8 mouse cellular contexts compared by ENCODE assay signal in genomic region chr2:121442259-121443067, GRCm38 (mm10). TPM values are rescaled to one million over a fixed set of nuclear protein-coding genes. Genes with fewer than 3 reads are reported as not detected.
DNase-seq lines count a peak whose midpoint lies in the region; ATAC-seq and TF ChIP-seq lines count a peak whose summit lies in the region.

No protein-coding gene starts in this region.

- H3K4me1 ChIP-seq in embryonic facial prominence, embryonic 14.5 days (ENCODE audit: control insufficient read depth, insufficient read depth, low read length) = peaks cover 15% of the 10 kb centered on the region
- H3K4me1 ChIP-seq in heart, embryonic 14.5 days (ENCODE audit: control insufficient read depth in 2 of 2, insufficient read depth in 2 of 2, low read length in 2 of 2) = peaks cover 10 to 16% of the 10 kb centered on the region in 2 experiments; a peak in 3 of 4 replicates
- H3K4me1 ChIP-seq in kidney, postnatal 0 days (replicated peaks; ENCODE audit: insufficient read depth, low read length) = peaks cover 13% of the 10 kb centered on the region
- H3K4me1 ChIP-seq in small intestine, adult 2 months (ENCODE audit: control insufficient read depth, insufficient read depth, insufficient read length, low read length) = peaks cover 8% of the 10 kb centered on the region; the same call in 1 of the 2 replicates

- peak; percentile 31 for DNase-seq in 3134 (ENCODE audit: extremely low read depth, insufficient read length, low spot score)
- peak; percentile 85 for DNase-seq in adrenal gland, postnatal 25 days
- peak; percentile 65 for DNase-seq in embryonic facial prominence, embryonic 14.5 days (ENCODE audit: low spot score)
- peak; percentile 56 for DNase-seq in kidney, postnatal 0 days (ENCODE audit: low spot score)
- DNase-seq in lung, postnatal 4 days = peak; percentile 76 to 81
- no peak for DNase-seq in left cerebral cortex, adult 9 months (ENCODE audit: low spot score in 2 of 2)

- ATAC-seq in embryonic facial prominence, embryonic 14.5 days (ENCODE audit: low read depth) = peak; percentile 82
- peak; percentile 70; the same call in 1 of the 2 replicates for ATAC-seq in heart, embryonic 14.5 days (ENCODE audit: insufficient number of reproducible peaks, insufficient read depth, low FRiP score, low read depth)
- ATAC-seq in kidney, postnatal 0 days (replicated peaks; ENCODE audit: low FRiP score, low read depth) = peak; percentile 79

- no peak overlapping the region for H3K27ac ChIP-seq in embryonic facial prominence, embryonic 14.5 days (replicated peaks; ENCODE audit: low read depth, low read length)
- H3K27ac ChIP-seq in heart, embryonic 14.5 days (replicated peaks in 1 of 2; ENCODE audit: control insufficient read depth in 1 of 2, insufficient read depth in 1 of 2, low read depth in 2 of 2, low read length in 2 of 2) = no peak overlapping the region
- 0 out of 2 replicates have a peak overlapping the region, but pooled peaks have one; percentile 31 for H3K27ac ChIP-seq in kidney, postnatal 0 days
- H3K27ac ChIP-seq in small intestine, adult 2 months (ENCODE audit: insufficient read depth, low read depth, low read length) = peak overlapping the region; percentile 43

- H3K9ac ChIP-seq in embryonic facial prominence, embryonic 14.5 days (ENCODE audit: low read depth, low read length) = peak overlapping the region; percentile 59
- H3K9ac ChIP-seq in heart, embryonic 14.5 days (ENCODE audit: low read length) = peak overlapping the region; percentile 70
- H3K9ac ChIP-seq in kidney, postnatal 0 days (ENCODE audit: low read depth, low read length) = peak overlapping the region; percentile 62

- H3K4me2 ChIP-seq in embryonic facial prominence, embryonic 14.5 days (ENCODE audit: low read depth, low read length) = peak overlapping the region; percentile 86
- peak overlapping the region; percentile 97 for H3K4me2 ChIP-seq in heart, embryonic 14.5 days (ENCODE audit: low read length)
- H3K4me2 ChIP-seq in kidney, postnatal 0 days (ENCODE audit: low read length) = peak overlapping the region; percentile 97

- WGBS in embryonic facial prominence, embryonic 14.5 days = 2% methylated on average over 26 of the region's 30 CpGs
- WGBS in heart, embryonic 14.5 days = 2% methylated on average over 30 of the region's 30 CpGs
- under 1% methylated on average over 29 of the region's 30 CpGs for WGBS in kidney, postnatal 0 days
- WGBS in small intestine, adult 2 months = under 1% methylated on average over 30 of the region's 30 CpGs

- peaks cover 24% of the 10 kb centered on the region for H3K36me3 ChIP-seq in embryonic facial prominence, embryonic 14.5 days (ENCODE audit: control insufficient read depth, insufficient read depth, low read length)
- H3K36me3 ChIP-seq in heart, embryonic 14.5 days (ENCODE audit: control insufficient read depth, insufficient read depth, low read length) = peaks cover 25% of the 10 kb centered on the region
- H3K36me3 ChIP-seq in kidney, postnatal 0 days (ENCODE audit: insufficient read depth, low read length) = peaks cover 14% of the 10 kb centered on the region; the same call in 1 of the 2 replicates
- peaks cover 17% of the 10 kb centered on the region for H3K36me3 ChIP-seq in small intestine, adult 2 months (ENCODE audit: control insufficient read depth, insufficient read depth, low read length)

- peak overlapping the region; percentile 47 for H3K4me3 ChIP-seq in embryonic facial prominence, embryonic 14.5 days (ENCODE audit: low read depth, low read length)
- peak overlapping the region; percentile 50 to 52 for H3K4me3 ChIP-seq in heart, embryonic 14.5 days (ENCODE audit: control insufficient read depth in 1 of 2, insufficient read depth in 1 of 2, low read depth in 1 of 2, low read length in 2 of 2)
- peak overlapping the region; percentile 41 for H3K4me3 ChIP-seq in kidney, postnatal 0 days (replicated peaks; ENCODE audit: low read depth, low read length)
- H3K4me3 ChIP-seq in small intestine, adult 2 months (ENCODE audit: low read depth, low read length) = peak overlapping the region; percentile 71

- TF ChIP-seq POLR2A in small intestine, adult 2 months (IDR thresholded peaks at IDR 0.05; ENCODE audit: low read depth, low read length) = no peak; the same call in 1 of the 2 replicates

- no peaks in the 10 kb centered on the region for H3K27me3 ChIP-seq in embryonic facial prominence, embryonic 14.5 days (replicated peaks; ENCODE audit: control insufficient read depth, insufficient read depth, low read length)
- no peaks in the 10 kb centered on the region for H3K27me3 ChIP-seq in heart, embryonic 14.5 days (ENCODE audit: control insufficient read depth, insufficient read depth, low read length)
- H3K27me3 ChIP-seq in kidney, postnatal 0 days (ENCODE audit: insufficient read depth, low read length) = no peaks in the 10 kb centered on the region
- no peaks in the 10 kb centered on the region for H3K27me3 ChIP-seq in small intestine, adult 2 months (ENCODE audit: control insufficient read depth, insufficient read depth, low read length)

- no peaks in the 10 kb centered on the region for H3K9me3 ChIP-seq in embryonic facial prominence, embryonic 14.5 days (ENCODE audit: control insufficient read depth, low read length)
- no peaks in the 10 kb centered on the region for H3K9me3 ChIP-seq in heart, embryonic 14.5 days (ENCODE audit: control insufficient read depth, low read length)
- H3K9me3 ChIP-seq in kidney, postnatal 0 days (replicated peaks; ENCODE audit: low read length) = no peaks in the 10 kb centered on the region

- no peak for TF ChIP-seq CTCF in kidney, postnatal 0 days (IDR thresholded peaks at IDR 0.05; ENCODE audit: low read depth)
- TF ChIP-seq CTCF in small intestine, adult 2 months (IDR thresholded peaks at IDR 0.05; ENCODE audit: extremely low read depth, insufficient read length, insufficient replicate concordance, low read depth, low read length) = no peak

RNA-seq across cellular contexts. Expression of gene Ell3, which starts 1.6 kb away (rescaled TPM):
- total RNA-seq in adrenal gland, postnatal 25 days (2021) = 0.49 TPM in 1 of 2 replicates, not detected in the other
- 19.6 and 19.7 TPM in 2 replicates for polyA plus RNA-seq in embryonic facial prominence, embryonic 14.5 days (2014; fragmentation: Nextera tagmentation; extraction: Ambion mirVana)
- 0.77 and 1.3 TPM in 2 replicates for polyA plus RNA-seq in heart, embryonic 14.5 days (2014; fragmentation: Nextera tagmentation; extraction: Ambion mirVana)
- 13.9 and 15.3 TPM in 2 replicates for polyA plus RNA-seq in kidney, postnatal 0 days (2015; fragmentation: Nextera tagmentation; extraction: Ambion mirVana)
- polyA plus RNA-seq in small intestine, adult 2 months (2012; rRNA removed) = 1.2 and 2.7 TPM in 2 replicates

RNA-seq across cellular contexts. Expression of gene Serf2, which starts 6.5 kb away (rescaled TPM):
- 351 and 386 TPM in 2 replicates for total RNA-seq in adrenal gland, postnatal 25 days (2021)
- 639 and 673 TPM in 2 replicates for polyA plus RNA-seq in embryonic facial prominence, embryonic 14.5 days (2014; fragmentation: Nextera tagmentation; extraction: Ambion mirVana)
- 675 and 694 TPM in 2 replicates for polyA plus RNA-seq in heart, embryonic 14.5 days (2014; fragmentation: Nextera tagmentation; extraction: Ambion mirVana)
- 520 and 562 TPM in 2 replicates for polyA plus RNA-seq in kidney, postnatal 0 days (2015; fragmentation: Nextera tagmentation; extraction: Ambion mirVana)
- polyA plus RNA-seq in small intestine, adult 2 months (2012; rRNA removed) = 475 and 539 TPM in 2 replicates

RNA-seq across cellular contexts. Expression of gene Hypk, which starts 10.6 kb away (rescaled TPM):
- total RNA-seq in adrenal gland, postnatal 25 days (2021) = 42.9 and 106 TPM in 2 replicates
- polyA plus RNA-seq in embryonic facial prominence, embryonic 14.5 days (2014; fragmentation: Nextera tagmentation; extraction: Ambion mirVana) = 92.5 and 92.9 TPM in 2 replicates
- polyA plus RNA-seq in heart, embryonic 14.5 days (2014; fragmentation: Nextera tagmentation; extraction: Ambion mirVana) = 85.7 and 101 TPM in 2 replicates
- 102 and 123 TPM in 2 replicates for polyA plus RNA-seq in kidney, postnatal 0 days (2015; fragmentation: Nextera tagmentation; extraction: Ambion mirVana)
- 1.5 and 3.3 TPM in 2 replicates for polyA plus RNA-seq in small intestine, adult 2 months (2012; rRNA removed)

RNA-seq across cellular contexts. Expression of gene Serinc4, which starts 14.1 kb away (rescaled TPM):
- total RNA-seq in adrenal gland, postnatal 25 days (2021) = 0.30 TPM in 1 of 2 replicates, not detected in the other
- 0.24 and 0.32 TPM in 2 replicates for polyA plus RNA-seq in embryonic facial prominence, embryonic 14.5 days (2014; fragmentation: Nextera tagmentation; extraction: Ambion mirVana)
- 0.20 and 0.63 TPM in 2 replicates for polyA plus RNA-seq in heart, embryonic 14.5 days (2014; fragmentation: Nextera tagmentation; extraction: Ambion mirVana)
- 0.20 and 0.28 TPM in 2 replicates for polyA plus RNA-seq in kidney, postnatal 0 days (2015; fragmentation: Nextera tagmentation; extraction: Ambion mirVana)
- polyA plus RNA-seq in small intestine, adult 2 months (2012; rRNA removed) = 0.06 and 0.10 TPM in 2 replicates

RNA-seq across cellular contexts. Expression of gene Catsper2, which starts 28.9 kb away (rescaled TPM):
- total RNA-seq in adrenal gland, postnatal 25 days (2021) = 2.3 and 4.0 TPM in 2 replicates
- polyA plus RNA-seq in embryonic facial prominence, embryonic 14.5 days (2014; fragmentation: Nextera tagmentation; extraction: Ambion mirVana) = 1.7 and 2.1 TPM in 2 replicates
- polyA plus RNA-seq in heart, embryonic 14.5 days (2014; fragmentation: Nextera tagmentation; extraction: Ambion mirVana) = 3.1 and 3.4 TPM in 2 replicates
- polyA plus RNA-seq in kidney, postnatal 0 days (2015; fragmentation: Nextera tagmentation; extraction: Ambion mirVana) = 1.7 and 2.4 TPM in 2 replicates
- polyA plus RNA-seq in small intestine, adult 2 months (2012; rRNA removed) = 0.80 and 0.84 TPM in 2 replicates

Comparison
In these comparisons a context has a peak if more than half of its experiments do, and no peak if none do; other contexts are left out.
1. DNase-seq: peak in 3134 (single experiment), adrenal gland, postnatal 25 days (single experiment), embryonic facial prominence, embryonic 14.5 days (single experiment), kidney, postnatal 0 days (single experiment) and lung, postnatal 4 days (2 of 2); none in left cerebral cortex, adult 9 months (0 of 2).
2. H3K27ac ChIP-seq: peak in kidney, postnatal 0 days (single experiment) and small intestine, adult 2 months (single experiment); none in embryonic facial prominence, embryonic 14.5 days (single experiment) and heart, embryonic 14.5 days (0 of 2).
3. RNA of gene Hypk, which starts 10.6 kb away (polyA plus RNA-seq): 102 to 123 TPM in kidney, postnatal 0 days, 85.7 to 101 TPM in heart, embryonic 14.5 days and 92.5 to 92.9 TPM in embryonic facial prominence, embryonic 14.5 days; 1.5 to 3.3 TPM in small intestine, adult 2 months; every median in the first group is over 10 times any median in the second.
4. Peak in every context shown above with its lines, with median percentiles within 50 percentile points of each other: ATAC-seq, H3K4me2 ChIP-seq, H3K4me3 ChIP-seq and H3K9ac ChIP-seq.